8 mouse cellular contexts compared by ENCODE assay signal in genomic region chr6:92787376-92787712, GRCm38 (mm10). TPM values are rescaled to one million over a fixed set of nuclear protein-coding genes. Genes with fewer than 3 reads are reported as not detected.
DNase-seq lines count a peak whose midpoint lies in the region; ATAC-seq and TF ChIP-seq lines count a peak whose summit lies in the region.

No protein-coding gene starts in this region.

- ATAC-seq in heart, embryonic 11.5 days (replicated peaks; ENCODE audit: insufficient number of reproducible peaks, low FRiP score, low TSS enrichment): peak; percentile 59; the same call in 1 of the 2 replicates
- peak; percentile 87 for ATAC-seq in kidney, embryonic 15.5 days (replicated peaks; ENCODE audit: low FRiP score)
- peak; percentile 77 for ATAC-seq in limb, embryonic 14.5 days (ENCODE audit: low FRiP score, low read depth)

- H3K9ac ChIP-seq in heart, embryonic 11.5 days (ENCODE audit: low read depth, low read length): peak overlapping the region; percentile 56; the same call in 1 of the 2 replicates
- H3K9ac ChIP-seq in kidney, embryonic 15.5 days: no peak overlapping the region
- peak overlapping the region; percentile 32; the same call in 1 of the 2 replicates for H3K9ac ChIP-seq in limb, embryonic 14.5 days (ENCODE audit: low read depth, low read length, severe bottlenecking)

- H3K79me2 ChIP-seq in myocyte (ENCODE audit: control insufficient read depth, insufficient read depth): no peaks in the 10 kb centered on the region

- no peaks in the 10 kb centered on the region for H3K9me3 ChIP-seq in heart, embryonic 11.5 days (replicated peaks; ENCODE audit: control insufficient read depth, low read length)
- H3K9me3 ChIP-seq in kidney, embryonic 15.5 days (replicated peaks): no peaks in the 10 kb centered on the region
- no peaks in the 10 kb centered on the region for H3K9me3 ChIP-seq in limb, embryonic 14.5 days (ENCODE audit: control insufficient read depth, low read length)

- DNase-seq in spleen, adult 18-20 months: peak; percentile 10 to 40
- no peak for DNase-seq in spleen, adult 12 weeks (ENCODE audit: low spot score)
- peak; percentile 93 for DNase-seq in limb, embryonic 14.5 days (ENCODE audit: low spot score)
- peak; percentile 27 for DNase-seq in telencephalon, adult 2 months (ENCODE audit: low read depth, low spot score)

- H3K4me1 ChIP-seq in embryonic fibroblast, embryonic 13.5 days (ENCODE audit: control insufficient read depth, insufficient read depth, low read length): no peaks in the 10 kb centered on the region; the same call in 1 of the 2 replicates
- no peaks in the 10 kb centered on the region for H3K4me1 ChIP-seq in heart, embryonic 11.5 days (ENCODE audit: control insufficient read depth, insufficient read depth, low read length)
- H3K4me1 ChIP-seq in kidney, embryonic 15.5 days: peaks cover 10% of the 10 kb centered on the region; the same call in 1 of the 2 replicates
- peaks cover 6% of the 10 kb centered on the region; the same call in 1 of the 2 replicates for H3K4me1 ChIP-seq in limb, embryonic 14.5 days (ENCODE audit: control insufficient read depth, insufficient read depth, low read length)

- no peaks in the 10 kb centered on the region; the same call in 1 of the 2 replicates for H3K36me3 ChIP-seq in heart, embryonic 11.5 days (ENCODE audit: control insufficient read depth, insufficient read depth, low read length)
- H3K36me3 ChIP-seq in kidney, embryonic 15.5 days: peaks cover 62% of the 10 kb centered on the region
- peaks cover 6% of the 10 kb centered on the region for H3K36me3 ChIP-seq in limb, embryonic 14.5 days (ENCODE audit: control insufficient read depth, insufficient read depth, low read length)
- H3K36me3 ChIP-seq in myocyte (ENCODE audit: control insufficient read depth, insufficient read depth): no peaks in the 10 kb centered on the region

- no peak overlapping the region for H3K27ac ChIP-seq in embryonic fibroblast, embryonic 13.5 days (ENCODE audit: insufficient read depth, low read length)
- H3K27ac ChIP-seq in heart, embryonic 11.5 days (ENCODE audit: low read depth, low read length): no peak overlapping the region
- H3K27ac ChIP-seq in kidney, embryonic 15.5 days: no peak overlapping the region
- H3K27ac ChIP-seq in limb, embryonic 14.5 days (replicated peaks; ENCODE audit: low read depth, low read length): no peak overlapping the region

- 1% methylated on average over 12 of the region's 12 CpGs for WGBS in heart, embryonic 11.5 days (ENCODE audit: insufficient replicate concordance)
- WGBS in kidney, embryonic 15.5 days: 2% methylated on average over 11 of the region's 12 CpGs
- WGBS in limb, embryonic 14.5 days: 9% methylated on average over 4 of the region's 12 CpGs

- H3K4me2 ChIP-seq in heart, embryonic 11.5 days: peak overlapping the region; percentile 62
- H3K4me2 ChIP-seq in kidney, embryonic 15.5 days: peak overlapping the region; percentile 53
- H3K4me2 ChIP-seq in limb, embryonic 14.5 days (replicated peaks; ENCODE audit: low read depth, low read length, severe bottlenecking): peak overlapping the region; percentile 52
- H3K4me2 ChIP-seq in myocyte (ENCODE audit: low read depth): peak overlapping the region; percentile 71

- no peak overlapping the region for H3ac ChIP-seq in myocyte (ENCODE audit: control insufficient read depth, insufficient read length)

- no peaks in the 10 kb centered on the region for H3K27me3 ChIP-seq in heart, embryonic 11.5 days (ENCODE audit: control insufficient read depth, insufficient read depth, low read length)
- no peaks in the 10 kb centered on the region for H3K27me3 ChIP-seq in kidney, embryonic 15.5 days
- H3K27me3 ChIP-seq in limb, embryonic 14.5 days (ENCODE audit: control insufficient read depth, insufficient read depth, low read length): no peaks in the 10 kb centered on the region
- no peaks in the 10 kb centered on the region for H3K27me3 ChIP-seq in myocyte (ENCODE audit: control insufficient read depth, insufficient read depth, insufficient read length)

- H3K4me3 ChIP-seq in embryonic fibroblast, embryonic 13.5 days (ENCODE audit: insufficient read depth, low read length): no peak overlapping the region
- peak overlapping the region; percentile 30 for H3K4me3 ChIP-seq in heart, embryonic 11.5 days (ENCODE audit: low read depth, low read length)
- peak overlapping the region; percentile 24 for H3K4me3 ChIP-seq in kidney, embryonic 15.5 days (replicated peaks)
- H3K4me3 ChIP-seq in limb, embryonic 14.5 days (replicated peaks; ENCODE audit: low read length): peak overlapping the region; percentile 24
- no peak overlapping the region for H3K4me3 ChIP-seq in myocyte

- peak; percentile 85 for TF ChIP-seq CTCF in embryonic fibroblast, embryonic 13.5 days (IDR thresholded peaks at IDR 0.05; ENCODE audit: borderline replicate concordance, insufficient read depth, low read length)

- no peak for TF ChIP-seq POLR2A in embryonic fibroblast, embryonic 13.5 days (IDR thresholded peaks at IDR 0.05; ENCODE audit: low read depth, low read length)
- no peak for TF ChIP-seq POLR2A in limb, embryonic 14.5 days (IDR thresholded peaks at IDR 0.05; ENCODE audit: borderline replicate concordance, extremely low read depth, insufficient read depth, insufficient read length)
- TF ChIP-seq POLR2A in myocyte (IDR thresholded peaks at IDR 0.05; ENCODE audit: insufficient read length, low read depth): no peak

TF ChIP-seq in myocyte, 11 proteins besides CTCF, POLR2A, EP300 and RAD21:
- TF ChIP-seq REST (IDR thresholded peaks at IDR 0.05; ENCODE audit: insufficient read depth, insufficient read length) (no peak), CEBPB (IDR thresholded peaks at IDR 0.05; ENCODE audit: insufficient read depth, poor library complexity, severe bottlenecking) (no peak), TCF3 (IDR thresholded peaks at IDR 0.05; ENCODE audit: insufficient read length, low read depth) (no peak), USF1 (IDR thresholded peaks at IDR 0.05; ENCODE audit: low read depth) (no peak), E2F4 (IDR thresholded peaks at IDR 0.05; ENCODE audit: insufficient read depth) (no peak), SRF (IDR thresholded peaks at IDR 0.05; ENCODE audit: control insufficient read depth, insufficient read length, low read depth) (no peak), POLR2AphosphoS2 (IDR thresholded peaks at IDR 0.05; ENCODE audit: insufficient read length, low read depth) (no peak), MYOG (IDR thresholded peaks at IDR 0.05; ENCODE audit: control insufficient read depth in 1 of 3, insufficient read depth in 1 of 3, insufficient read length in 2 of 3, low read depth in 2 of 3) (no peak), MYOD1 (IDR thresholded peaks at IDR 0.05; ENCODE audit: control insufficient read depth in 1 of 3, insufficient read length in 2 of 3, low read depth in 2 of 3) (no peak), MAX (IDR thresholded peaks at IDR 0.05; ENCODE audit: low read depth) (no peak), TCF12 (IDR thresholded peaks at IDR 0.05; ENCODE audit: insufficient read depth, poor library complexity, severe bottlenecking) (no peak)
TF ChIP-seq in myocyte: peak in this region for 0.

RNA-seq across cellular contexts. Expression of gene A730049H05Rik, which starts 28.9 kb away (rescaled TPM):
- polyA plus RNA-seq in embryonic fibroblast, embryonic 13.5 days (2011; ENCODE audit: insufficient read length, low read depth, missing spikeins): 0.56 and 1.6 TPM in 2 replicates
- polyA plus RNA-seq in heart, embryonic 11.5 days (2014; fragmentation: Nextera tagmentation; extraction: Ambion mirVana): 2.5 and 3.1 TPM in 2 replicates
- 1.9 and 2.9 TPM in 2 replicates for polyA plus RNA-seq in kidney, embryonic 15.5 days (2015; fragmentation: Nextera tagmentation; extraction: Ambion mirVana)
- 0.06 and 0.10 TPM in 2 replicates for polyA plus RNA-seq in limb, embryonic 14.5 days (2012; rRNA removed)
- polyA plus RNA-seq in limb, embryonic 14.5 days (2014; fragmentation: Nextera tagmentation; extraction: Ambion mirVana): 0.54 and 0.63 TPM in 2 replicates
- 0.12 TPM for polyA plus RNA-seq in myocyte (2012; fragmentation: generic; extraction: Trizol)

Comparison
In these comparisons a context has a peak if more than half of its experiments do, and no peak if none do; other contexts are left out.
1. H3K4me3 ChIP-seq: peak in heart, embryonic 11.5 days (single experiment), kidney, embryonic 15.5 days (single experiment) and limb, embryonic 14.5 days (single experiment); none in embryonic fibroblast, embryonic 13.5 days (single experiment) and myocyte (single experiment).
2. Peak in every context shown above with its lines, with median percentiles within 50 percentile points of each other: ATAC-seq and H3K4me2 ChIP-seq.